Mouse (Mus musculus): ENCODE measurements at regions not wholly inside any gene's neighbourhood (a gene's known extent, or its start where the extent isn't known, plus 50 kb on each side); places are given as distances from the start of the nearest gene placed in this dataset.
A peak's percentile ranks its signal among the peaks of the same experiment; 100 is the strongest.

DNA sequence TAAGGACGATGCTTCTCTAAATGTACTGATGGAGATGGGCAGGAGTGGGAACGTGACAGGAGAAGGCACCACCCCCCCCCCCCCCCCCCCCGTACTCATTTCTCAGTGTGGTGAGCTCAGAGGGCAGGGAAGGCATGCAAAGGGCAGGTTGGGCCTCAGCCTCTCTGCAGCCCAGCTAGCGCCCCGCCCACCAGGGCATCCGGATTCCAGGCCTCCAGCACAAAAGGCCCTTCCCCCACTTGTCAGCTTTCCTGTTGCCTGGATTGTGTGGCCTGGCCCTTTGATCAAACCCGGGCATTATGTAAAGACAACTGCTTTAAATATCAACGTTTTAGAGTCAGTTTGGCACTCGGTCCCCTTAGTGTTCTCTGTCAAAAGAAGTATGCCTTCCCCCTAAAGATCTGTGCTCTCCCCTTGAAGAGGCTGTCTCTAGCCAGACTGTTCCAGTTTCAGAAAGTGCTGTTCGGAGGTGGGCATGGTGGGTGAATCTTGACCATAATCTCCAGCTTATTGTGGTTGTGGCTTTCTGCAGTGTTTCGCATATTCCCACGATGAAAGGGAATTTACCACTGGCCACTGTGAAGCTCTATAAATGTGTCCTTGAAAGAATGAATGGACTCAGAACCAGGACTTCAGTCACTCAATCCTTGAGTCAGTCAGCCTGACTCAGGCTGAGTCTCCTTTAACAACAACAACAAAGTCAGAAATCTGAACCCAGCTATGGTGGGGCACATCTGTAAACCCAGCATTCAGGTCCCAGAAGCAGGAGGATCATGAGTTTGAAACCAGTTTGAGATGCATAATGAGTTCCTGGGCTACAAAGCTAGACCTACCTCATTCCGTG lies 192.4 kb upstream of the Klf3 start:
- peak; percentile 87 to 92 for DNase-seq

DNA sequence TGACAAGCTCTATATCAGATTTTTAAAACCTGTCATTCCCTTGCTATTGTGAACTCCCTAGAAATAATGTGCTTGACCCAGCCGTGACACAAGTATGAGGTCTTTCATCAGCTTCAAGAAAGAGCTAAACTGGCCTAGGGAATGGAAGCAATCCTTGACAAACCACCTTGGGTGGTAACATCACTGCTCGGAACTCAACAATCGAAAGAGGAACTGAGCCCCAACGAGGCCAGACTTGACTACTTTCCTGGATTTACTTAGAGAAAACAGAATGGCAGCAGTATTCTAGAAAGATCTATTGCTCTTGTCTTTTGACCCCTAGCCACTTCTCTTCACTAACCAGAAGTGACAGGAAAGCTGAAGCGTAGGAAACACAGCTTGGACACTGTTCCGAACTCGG lies 191.2 kb upstream of the Klf3 start:
- no peak for DNase-seq

DNA sequence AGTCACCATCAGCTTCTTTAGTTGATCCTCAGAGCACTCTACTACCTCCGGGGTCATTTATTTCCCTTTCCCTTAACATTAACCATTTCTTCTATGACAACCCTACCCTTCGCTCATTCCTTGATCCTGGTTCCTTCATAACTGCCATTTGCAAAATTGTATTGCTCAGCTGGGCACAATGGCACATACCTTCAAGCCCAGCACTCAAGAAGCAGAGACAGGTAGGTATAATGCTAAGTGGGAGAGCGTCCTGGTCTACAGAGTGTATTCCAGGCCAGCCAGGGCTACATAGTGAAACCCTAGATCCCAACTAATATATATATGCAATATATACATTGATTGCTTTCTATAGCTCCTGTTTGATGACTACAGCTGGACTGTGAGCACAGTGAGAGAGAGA lies 189.5 kb upstream of the Klf3 start:
- DNase-seq = no peak

DNA sequence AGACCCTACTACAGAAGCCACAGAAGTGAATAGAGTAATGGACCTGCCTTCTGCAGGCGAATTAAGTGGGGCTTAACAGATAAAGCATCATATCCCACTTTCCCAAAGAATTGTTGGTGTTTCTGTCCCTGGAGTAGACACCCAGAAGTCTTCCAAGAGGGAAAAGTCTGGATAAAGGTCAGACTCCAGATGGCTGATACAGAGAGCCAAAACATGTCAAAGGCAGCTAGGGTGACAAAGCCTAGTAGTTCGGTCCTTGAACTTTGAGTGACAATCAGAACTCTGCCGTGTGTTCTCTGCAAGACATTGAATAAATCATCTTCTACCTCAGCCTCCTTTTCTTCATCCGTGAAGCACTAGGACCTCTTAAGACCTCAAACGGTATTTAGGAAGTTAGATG lies 185.1 kb upstream of the Klf3 start:
- no peak for DNase-seq

DNA sequence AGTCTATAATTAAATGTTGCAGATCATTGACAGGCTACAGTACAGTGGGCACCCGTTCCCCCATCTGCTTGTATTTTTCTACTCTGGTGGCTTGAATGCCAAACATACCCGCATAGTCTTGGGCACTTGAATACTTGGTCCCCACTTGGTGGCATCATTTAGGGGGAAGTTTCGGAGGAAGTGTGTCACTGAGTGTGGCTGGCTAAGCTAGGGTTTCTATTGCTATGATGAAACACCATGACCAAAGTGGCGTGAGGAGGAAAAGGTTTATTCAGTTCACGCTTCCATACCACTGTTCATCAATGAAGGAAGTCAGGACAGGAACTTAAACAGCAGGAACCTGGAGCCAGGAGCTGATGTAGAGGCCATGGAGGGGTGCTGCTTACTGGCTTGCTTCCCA lies 183.4 kb upstream of the Klf3 start:
- DNase-seq = no peak

DNA sequence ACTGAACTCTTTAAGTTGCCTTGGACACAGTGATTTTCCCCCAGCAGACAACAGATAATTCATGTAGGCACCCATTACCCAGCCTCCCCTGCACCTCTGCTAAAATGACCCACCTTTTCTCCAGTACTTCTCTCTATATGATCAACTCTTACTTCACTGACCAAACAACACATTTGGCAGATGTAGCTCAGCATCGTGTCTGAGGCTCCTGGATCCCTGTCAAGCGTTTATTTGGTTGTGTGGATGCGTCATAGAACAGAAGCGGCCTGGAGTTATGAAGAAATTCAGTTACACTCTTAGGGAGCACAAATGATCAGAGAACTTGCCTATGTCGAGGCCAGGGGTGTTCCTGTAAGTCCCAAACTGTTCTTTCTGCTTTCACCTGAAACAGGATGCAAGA lies 182.5 kb upstream of the Klf3 start:
- no peak for DNase-seq

DNA sequence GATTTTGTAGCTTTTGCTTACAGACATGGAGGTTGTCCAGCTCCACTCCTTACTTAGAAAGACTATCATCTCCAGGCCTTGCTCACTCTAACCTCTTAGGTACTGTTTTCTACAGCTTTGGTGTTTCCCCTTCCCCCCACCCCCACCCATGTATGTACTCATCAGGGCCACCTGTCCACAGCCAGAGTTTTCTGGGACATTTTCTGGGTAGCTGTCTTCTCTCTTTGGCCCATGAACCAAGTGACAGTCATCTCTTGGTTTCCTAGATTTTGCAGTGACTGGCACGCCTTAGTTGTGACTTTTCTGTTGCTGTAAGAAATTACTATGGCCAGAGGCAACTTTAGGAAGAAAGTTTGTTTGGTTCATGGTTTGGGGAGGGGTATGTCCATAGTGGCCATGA lies 181.8 kb upstream of the Klf3 start:
- no peak for DNase-seq

DNA sequence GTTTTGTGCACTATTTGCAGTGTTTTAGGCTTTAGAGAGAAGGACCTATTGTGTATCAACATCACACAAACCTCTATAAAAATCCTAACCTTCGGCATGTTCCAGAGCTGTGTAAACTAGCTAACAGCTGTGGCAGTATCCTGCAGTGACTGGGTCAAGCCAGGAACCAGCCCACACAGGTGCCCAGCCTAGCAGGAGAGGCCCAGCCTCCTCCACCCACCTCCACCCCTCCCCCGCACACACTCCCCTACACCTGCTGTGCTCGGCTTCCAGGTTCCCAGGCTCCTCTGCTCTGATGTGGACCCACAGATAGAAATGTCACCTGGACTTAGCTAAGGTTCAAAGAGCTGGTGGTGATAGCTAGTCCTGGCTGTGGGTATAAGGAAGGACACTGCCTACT lies 179.5 kb upstream of the Klf3 start:
- peak; percentile 16 to 29 for DNase-seq

DNA sequence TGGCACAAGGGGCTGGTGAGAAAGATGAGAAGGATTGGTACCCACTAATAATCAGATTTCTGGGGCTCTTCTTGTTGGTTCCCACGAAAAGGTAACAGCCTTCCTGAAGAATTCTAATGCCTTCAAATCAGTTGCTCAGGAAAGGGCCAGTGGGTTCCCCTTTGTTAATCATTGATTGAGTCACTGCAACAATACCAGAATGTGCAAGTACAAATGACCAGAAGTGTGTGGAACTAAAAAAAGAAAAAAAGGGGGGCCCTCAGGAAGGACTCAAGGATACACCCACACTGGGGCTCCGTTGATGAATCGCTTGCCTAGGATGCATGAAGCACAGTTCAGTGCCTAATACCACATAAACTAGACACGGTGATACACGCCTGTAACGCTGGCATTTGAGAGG lies 179.0 kb upstream of the Klf3 start:
- DNase-seq = no peak

DNA sequence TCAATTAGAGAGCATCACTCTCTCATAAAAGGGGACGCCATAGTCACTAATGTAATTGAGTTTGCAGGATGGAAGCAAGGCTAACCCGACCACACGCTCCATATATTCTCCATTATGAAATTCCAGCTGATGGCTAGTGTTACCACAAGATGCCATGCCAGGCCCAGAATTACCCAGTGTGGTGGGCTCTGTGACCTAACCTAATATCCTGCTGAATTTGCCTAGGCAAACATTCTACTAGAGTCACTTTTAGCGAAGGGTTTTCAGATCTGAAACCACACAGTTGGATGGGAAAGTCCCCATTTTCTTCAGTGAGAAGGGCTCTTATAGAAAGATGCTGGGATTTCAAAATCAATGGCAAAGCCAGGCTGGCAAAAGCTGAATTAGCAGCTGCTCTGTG lies 177.8 kb upstream of the Klf3 start:
- no peak for DNase-seq

DNA sequence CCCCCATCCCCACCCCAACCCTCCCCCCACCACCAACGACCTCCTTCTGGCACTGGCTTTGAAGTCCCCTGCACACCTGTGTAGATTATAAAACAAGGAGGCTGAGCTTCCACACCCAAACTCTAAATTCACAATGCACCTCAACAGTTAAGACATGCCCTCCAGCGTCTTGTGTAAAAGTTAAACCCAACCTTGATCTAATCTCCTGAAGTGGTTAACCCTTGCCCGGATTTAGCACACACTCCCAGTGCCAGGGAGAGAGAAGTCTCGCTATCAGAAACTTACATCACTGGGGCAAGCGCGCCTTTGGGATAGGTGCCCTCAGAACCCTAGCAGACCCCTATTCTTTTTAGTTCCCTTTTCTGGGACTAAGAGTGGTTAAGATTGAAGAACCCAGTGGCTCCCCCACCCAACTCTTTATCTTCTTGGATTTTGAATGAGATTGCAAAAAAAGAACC lies 177.3 kb upstream of the Klf3 start:
- DNase-seq = no peak

DNA sequence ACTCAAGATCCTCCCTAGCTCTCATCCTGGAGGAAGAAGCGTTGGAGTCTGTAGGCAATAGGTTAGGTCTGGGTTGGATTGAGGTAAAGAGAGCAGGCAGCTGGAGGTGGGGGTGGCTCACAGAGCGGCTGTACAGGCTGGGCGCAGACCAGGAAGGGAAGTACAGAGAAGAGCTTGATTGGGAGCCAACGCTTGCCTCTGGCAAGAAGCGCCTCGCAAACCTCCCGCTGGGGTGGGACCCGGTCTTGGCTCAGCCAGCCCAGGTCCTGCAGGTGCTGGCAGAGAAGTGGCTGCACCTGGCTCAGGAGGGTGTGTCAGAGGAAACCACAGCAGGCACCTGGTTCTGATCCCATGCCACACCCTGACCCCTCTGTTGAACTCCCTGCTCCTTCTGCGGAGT lies 176.8 kb upstream of the Klf3 start:
- peak; percentile 62 to 78 for DNase-seq

DNA sequence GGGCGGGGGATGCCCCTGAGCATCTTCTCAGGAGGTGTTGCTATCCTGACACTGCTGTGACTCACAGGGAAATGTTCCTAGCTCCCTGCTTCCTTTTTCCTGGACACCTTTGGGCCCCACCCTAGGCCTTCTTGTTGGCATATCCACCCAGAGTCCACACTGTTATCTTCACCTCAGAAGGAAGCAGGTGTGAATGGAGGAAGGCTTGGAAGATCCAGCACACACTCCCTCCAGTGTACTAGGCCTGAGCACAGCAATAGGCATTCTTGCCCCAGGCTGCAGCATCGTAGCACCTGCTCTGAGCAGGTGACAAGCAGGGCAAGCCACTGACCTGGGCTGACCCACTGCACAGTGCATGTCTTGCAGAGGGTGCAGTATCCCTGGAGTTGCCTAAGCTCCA lies 172.6 kb upstream of the Klf3 start:
- DNase-seq = no peak

DNA sequence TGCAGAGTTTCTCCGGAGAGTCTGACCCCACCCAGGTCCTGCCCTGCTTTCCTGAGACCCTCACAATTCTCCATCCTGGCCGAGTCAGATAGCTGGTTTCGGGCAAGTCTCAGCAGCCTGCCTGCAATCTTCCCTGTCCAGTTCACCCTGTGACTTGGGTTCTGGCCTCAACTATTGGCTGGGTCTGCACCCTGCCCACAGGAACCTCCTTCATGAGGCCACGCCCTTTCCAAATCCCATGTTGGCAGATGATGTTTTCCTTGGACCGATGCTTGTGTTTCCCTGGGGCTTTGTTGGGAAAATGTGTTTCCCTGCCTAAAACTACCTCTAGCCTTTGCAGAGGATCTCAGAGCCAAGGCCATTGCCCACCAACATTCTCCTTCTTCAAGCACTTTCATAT lies 171.0 kb upstream of the Klf3 start:
- DNase-seq = no peak

DNA sequence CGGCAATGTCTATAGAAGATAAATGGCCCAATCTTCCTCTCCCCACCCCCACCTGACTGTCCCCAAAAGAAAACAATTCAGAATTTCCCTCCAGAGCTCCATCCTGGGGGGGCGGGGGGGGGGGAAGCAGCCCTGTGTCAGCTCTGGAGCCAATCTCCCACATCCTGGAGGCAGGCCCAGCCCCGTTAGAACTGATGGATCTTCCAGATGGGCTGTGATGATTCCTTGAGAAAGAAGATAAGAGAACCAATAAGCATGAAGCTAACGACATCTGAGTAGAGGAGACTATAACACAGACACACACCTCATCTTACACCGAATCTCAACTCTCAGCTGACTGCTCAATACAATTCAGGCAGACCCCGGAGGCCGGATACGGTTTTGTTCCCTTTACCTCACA lies 169.2 kb upstream of the Klf3 start:
- no peak for DNase-seq

DNA sequence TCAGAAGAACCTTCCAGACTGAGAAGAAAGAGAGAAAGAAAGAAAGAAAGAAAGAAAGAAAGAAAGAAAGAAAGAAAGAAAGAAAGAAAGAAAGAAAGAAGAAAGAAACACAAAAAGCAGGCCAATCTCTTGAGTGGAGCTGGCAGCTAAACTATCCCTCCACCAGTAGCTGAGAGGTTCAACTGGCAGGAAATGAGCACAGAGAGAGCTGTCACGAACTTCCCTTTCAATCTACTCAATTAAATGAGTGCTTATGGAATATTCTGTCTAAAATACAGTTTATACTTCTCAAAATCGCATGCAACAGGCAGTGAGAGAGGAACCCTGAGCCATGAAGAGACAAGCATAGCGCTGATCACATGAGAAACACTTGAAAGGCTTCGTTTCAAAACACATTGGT lies 168.5 kb upstream of the Klf3 start:
- DNase-seq = no peak

DNA sequence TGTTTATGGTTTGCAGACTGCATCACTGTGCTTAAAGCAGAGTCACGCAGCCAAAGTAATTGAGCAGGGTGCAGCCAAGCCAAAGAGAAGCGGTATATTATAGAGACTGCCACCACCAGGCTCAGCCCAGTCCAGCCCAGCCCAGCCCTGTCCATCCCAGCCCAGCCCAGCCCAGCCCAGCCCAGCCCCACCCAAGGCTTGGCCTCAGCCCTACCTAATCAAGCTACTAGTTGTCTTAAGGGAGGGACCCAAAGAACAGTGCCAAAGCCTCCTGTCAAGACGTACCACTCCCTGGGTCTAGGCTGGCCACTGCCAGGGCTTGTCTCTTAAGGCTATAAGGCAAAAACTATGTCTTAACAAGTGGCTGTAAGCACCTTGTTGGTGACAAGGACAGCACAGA lies 166.9 kb upstream of the Klf3 start:
- no peak for DNase-seq

DNA sequence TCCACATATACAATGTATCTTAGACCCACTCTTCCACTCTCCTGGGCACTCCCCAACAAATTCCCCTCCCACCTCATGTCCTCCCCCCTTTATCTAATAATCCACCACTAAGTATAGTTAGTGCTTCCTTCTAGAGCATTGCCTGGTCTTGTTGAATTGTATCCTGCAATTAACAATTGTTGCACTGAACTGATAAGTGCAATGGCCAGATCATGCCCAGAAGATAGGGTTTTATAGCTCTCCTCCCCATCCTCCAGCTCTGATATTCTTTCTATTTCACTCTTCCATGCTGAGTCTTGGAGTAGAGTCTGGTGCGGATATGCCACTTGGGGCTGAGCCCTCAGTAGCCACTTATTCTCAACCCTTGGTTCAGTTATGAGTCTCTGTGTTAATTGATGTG lies 159.6 kb upstream of the Klf3 start:
- no peak for DNase-seq

DNA sequence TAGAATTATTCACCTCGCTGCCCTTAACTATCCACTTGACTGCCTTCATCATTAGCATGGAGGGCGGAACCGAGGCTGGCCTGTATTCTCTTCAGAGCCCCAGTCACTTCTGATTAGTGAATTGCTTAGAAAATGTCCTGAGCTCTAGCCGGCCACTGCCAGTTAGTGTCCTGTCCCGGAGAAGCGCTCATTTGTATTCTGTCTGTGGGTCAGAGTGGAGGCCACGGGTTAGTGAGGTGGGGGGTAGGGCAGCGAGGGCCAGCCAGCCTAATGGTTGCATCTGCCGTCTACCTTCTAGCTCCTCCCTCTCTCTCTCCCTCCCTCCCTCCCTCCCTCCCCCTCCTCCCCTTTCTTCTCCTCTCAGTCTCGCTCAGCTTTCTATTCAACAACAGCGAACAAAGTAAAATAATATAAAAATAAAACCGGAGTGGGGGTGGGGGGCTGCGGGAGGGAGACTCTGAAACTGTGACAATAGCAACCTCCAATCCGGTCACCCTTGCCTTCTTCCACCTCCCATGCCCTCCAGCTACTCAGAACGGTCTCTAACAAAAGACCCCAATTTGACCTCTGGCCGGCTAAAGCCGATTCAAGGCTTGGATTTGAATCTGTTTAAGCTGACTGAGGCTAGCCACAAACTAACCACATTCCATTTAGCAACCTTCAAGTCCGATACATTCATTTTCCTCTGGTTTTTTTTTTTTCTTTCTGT lies 155.6 kb upstream of the Klf3 start:
- DNase-seq = peak; percentile 28 to 37

DNA sequence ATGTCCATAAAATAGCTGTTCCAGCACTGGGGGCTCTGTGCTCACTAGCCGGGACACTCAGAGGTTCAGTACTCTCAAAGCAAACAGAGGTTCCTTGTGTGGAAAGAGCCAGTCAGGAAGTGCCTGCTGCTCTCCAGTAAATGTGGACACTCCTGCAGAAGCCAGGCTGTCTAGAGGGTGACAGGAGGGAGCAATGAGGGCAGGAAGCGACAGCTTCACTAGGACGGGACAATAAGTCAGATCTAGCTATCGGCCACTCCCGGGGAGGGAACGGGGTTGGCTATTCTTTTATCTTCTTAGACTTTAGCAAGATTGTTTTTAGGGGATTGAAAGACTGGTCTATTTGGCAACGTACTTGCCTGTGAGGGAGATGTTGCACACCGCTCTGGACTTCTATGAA lies 154.7 kb upstream of the Klf3 start:
- peak; percentile 30 to 40 for DNase-seq

DNA sequence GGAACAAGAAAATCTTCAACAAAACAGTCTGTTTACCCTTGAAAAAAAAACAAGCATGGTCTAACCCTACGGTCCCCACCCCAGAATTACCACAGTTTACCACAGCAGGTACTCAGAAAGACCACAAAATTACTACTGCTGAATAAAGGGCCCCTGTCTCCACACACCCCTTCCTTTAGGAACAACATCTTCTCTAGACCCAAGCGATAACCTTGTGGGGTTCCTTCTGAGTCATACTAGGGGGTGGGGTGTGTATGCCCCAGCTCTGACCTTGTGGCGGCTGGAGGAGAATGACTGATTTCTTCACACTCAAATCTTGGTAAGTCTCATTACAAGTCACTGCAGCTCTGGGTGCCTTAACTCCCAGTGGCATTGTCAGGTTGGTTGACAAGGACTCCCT lies 151.8 kb upstream of the Klf3 start:
- DNase-seq = no peak

DNA sequence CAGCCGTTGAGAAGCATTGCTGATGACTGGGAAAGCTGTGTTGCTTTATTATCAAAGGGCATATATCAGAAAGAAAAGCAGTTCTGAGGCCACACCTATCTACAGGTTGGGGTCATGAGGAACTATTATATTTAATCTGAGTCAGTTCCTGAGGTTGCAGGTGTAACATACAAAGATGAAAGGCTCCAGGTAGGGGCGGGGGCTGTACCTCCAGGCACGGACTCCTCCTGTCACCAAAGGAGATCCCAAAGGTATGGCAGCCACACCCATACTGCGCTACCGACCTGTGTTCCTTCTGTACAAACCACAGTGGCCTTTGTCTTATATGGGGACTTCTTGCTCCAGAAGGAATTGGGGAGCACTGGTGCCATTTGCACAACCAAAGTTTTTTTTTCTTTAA lies 149.4 kb upstream of the Klf3 start:
- DNase-seq = no peak

DNA sequence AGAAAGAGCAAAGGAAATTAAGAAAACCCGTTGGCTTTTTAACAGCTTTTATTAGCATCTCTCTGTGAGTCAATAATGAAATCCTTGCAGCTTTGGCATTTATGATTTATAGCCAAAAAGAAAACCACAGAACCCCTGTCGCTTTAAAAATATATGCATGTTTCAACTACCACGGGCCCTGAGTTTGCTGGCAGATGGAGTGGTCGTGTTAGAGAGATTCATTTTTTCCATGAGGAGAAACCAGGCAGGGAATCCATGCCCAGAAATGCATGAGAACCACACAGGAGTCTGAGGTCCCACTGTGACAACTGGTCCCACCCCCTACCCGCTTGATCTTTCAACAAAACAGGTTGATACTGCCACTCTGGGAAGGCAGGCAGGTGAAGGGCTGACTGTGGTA lies 147.9 kb upstream of the Klf3 start:
- DNase-seq = no peak

DNA sequence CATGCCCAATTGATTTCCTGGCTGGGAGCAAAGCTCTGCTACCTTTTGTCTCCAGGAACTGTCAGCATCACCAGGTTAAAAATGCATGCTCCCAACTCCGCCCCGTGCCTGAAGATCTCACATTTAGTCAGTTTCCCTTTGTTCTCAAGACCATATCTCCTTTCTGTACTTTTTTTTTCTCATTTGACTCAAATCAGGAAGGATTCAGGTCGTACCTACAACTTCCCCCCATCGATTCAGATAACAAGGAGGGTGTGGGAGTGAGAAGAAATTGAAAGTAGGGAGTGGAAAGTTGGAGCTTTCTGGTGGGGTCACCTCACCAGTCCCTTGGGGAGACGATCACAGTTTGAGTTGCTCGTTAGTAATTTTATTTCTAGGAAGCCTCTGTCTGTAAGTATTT lies 141.2 kb upstream of the Klf3 start:
- no peak for DNase-seq

DNA sequence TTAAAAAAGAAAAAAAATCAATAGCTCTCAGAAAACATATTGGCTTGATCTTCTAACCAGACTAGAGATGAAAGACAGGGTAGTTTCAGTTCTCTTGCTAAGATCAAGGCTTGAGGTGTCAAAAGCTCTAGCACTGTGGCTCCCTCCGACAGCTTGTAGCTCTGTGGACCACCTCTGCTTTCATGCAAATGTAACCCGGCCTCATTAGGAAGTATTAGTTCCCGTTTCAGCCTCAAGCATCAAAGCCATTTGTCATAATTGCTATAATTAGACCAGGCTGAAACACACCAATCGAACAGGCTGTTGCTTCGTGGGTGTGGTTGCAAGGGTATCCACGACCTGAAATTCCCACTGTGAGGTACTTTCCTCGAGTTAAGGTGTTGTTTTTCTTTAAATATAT lies 140.7 kb upstream of the Klf3 start:
- no peak for DNase-seq
